Mouse (Mus musculus) embryonic facial prominence, embryonic 11.5 days (tissue): ENCODE results near the gene 2310061I04Rik. TPM values are rescaled to one million over a fixed set of nuclear protein-coding genes. Genes with fewer than 3 reads are reported as not detected.
A peak's percentile ranks its signal among the peaks of the same experiment; 100 is the strongest.

ENCODE experiments used
- ATAC-seq: fragments of 200-750 bp; cut with Nextera tagmentation; replicated peaks from 2 replicates; pipeline ENCODE4 v1.8.0; 2017; ENCODE audit warnings: low read depth; ENCODE audit not compliant: insufficient number of reproducible peaks, low FRiP score, low TSS enrichment
- DNase-seq: peaks from one replicate; pipeline ENCODE4 v3.0.0-alpha.2; 2015; ENCODE audit warnings: low spot score
- H3K27ac ChIP-seq: fragments of 300-500 bp; sonication (generic); replicated peaks from 2 replicates; pipeline ENCODE4 v1.5.1; 2014; ENCODE audit warnings: mild to moderate bottlenecking, low read depth, low read length, control low read depth
- H3K27me3 ChIP-seq: fragments of 300-500 bp; sonication (generic); 2 replicates; pipeline ENCODE4 v1.6.1; 2014; ENCODE audit warnings: mild to moderate bottlenecking, low read length, moderate library complexity, mixed read lengths; ENCODE audit not compliant: control insufficient read depth, insufficient read depth
- H3K36me3 ChIP-seq: fragments of 300-500 bp; sonication (generic); replicated peaks from 2 replicates; pipeline ENCODE4 v1.6.1; 2014; ENCODE audit warnings: low read depth, mild to moderate bottlenecking, low read length, moderate library complexity, mixed read lengths; ENCODE audit not compliant: control insufficient read depth, insufficient read depth
- H3K4me1 ChIP-seq: fragments of 300-500 bp; sonication (generic); 2 replicates; pipeline ENCODE4 v1.6.1; 2014; ENCODE audit warnings: low read length, mixed read lengths; ENCODE audit not compliant: control insufficient read depth, insufficient read depth
- H3K4me2 ChIP-seq: fragments of 300-500 bp; sonication (generic); 2 replicates; pipeline ENCODE4 v1.6.1; 2014; ENCODE audit warnings: low read depth, mild to moderate bottlenecking, control low read depth, low read length, moderate library complexity
- H3K4me3 ChIP-seq: fragments of 300-500 bp; sonication (generic); 2 replicates; pipeline ENCODE4 v1.5.1; 2014; ENCODE audit warnings: low read depth, low read length, control low read depth
- H3K9ac ChIP-seq: fragments of 300-500 bp; sonication (generic); replicated peaks from 2 replicates; pipeline ENCODE4 v1.6.1; 2014; ENCODE audit warnings: mild to moderate bottlenecking, control low read depth, low read length
- H3K9me3 ChIP-seq: fragments of 300-500 bp; sonication (generic); replicated peaks from 2 replicates; pipeline ENCODE4 v1.6.1; 2016; ENCODE audit warnings: mild to moderate bottlenecking, low read length, inconsistent platforms, mixed read lengths; ENCODE audit not compliant: control insufficient read depth
- WGBS: fragments of 180-500 bp; shearing (Covaris S2); extraction: QIAGEN DNeasy Blood & Tissue Kit; methylation state at CpG from one replicate; pipeline ENCODE4 v1.1.7; 2014; 5-methylcytosine and 5-hydroxymethylcytosine counted together
- polyA plus RNA-seq: library from polyadenylated mRNA; unstranded; fragments of >200 nt; fragmentation: Nextera tagmentation; extraction: Ambion mirVana; gene quantifications from 2 replicates; pipeline ENCODE4 v1.2.1, GENCODE M21; 2014

The 2310061I04Rik gene
- polyA plus RNA-seq, 1 experiment from 2014 or later = 21.2 TPM

DNA sequence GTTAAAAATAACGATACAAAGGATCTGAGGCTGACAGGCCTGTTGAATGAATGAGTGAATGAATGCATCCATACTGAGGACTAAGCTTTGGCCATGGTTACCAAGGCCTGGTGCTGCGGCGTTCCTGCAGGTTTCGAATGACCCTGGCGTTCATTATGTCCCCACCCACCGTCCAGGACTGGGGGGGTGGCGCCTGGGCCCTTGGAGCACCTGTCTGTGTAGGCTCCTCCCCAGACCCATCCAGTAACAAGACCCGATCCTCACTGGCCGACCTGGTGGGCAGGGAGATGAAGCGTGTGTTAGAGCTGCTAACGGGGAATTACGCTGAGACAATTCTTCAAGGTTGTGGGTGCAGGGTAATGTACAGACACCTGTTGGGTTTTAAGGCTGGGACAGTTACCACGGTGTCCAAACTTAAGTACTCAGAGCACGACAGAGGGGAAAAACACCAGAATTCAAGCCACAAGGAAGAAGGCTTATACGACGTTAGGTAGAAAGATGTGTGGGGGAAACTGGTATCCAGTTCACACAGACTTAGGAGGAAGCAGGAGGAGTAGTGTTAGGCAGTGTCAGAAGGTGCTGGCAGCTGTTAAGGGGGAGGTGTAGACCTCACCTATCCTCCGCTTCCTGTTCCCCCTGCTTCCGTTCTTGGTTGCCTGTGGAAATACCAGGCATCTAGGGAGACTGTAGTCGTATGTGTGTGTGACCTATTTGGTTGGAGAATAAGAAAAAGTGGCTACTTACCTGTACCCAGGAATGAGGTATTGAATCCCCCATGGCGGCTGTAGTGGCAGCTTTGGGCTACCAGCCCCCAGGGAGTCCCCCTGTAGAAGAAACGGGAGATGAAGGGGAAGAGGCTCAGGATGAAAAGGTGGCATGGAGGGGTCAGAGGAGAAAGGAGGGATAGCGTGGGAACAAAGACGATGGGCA, 678 bp upstream of the 2310061I04Rik start:
- WGBS = 44% methylated on average over 23 of the region's 23 CpGs
- Histone ChIP-seq H3K9ac (peak overlapping the region; percentile 39; the same call in 1 of the 2 replicates), H3K36me3 (peaks cover 4% of the 10 kb centered on the region), H3K4me3 (no peak overlapping the region), H3K4me2 (peak overlapping the region; percentile 20), H3K4me1 (no peaks in the 10 kb centered on the region; the same call in 1 of the 2 replicates), H3K27ac (no peak overlapping the region), H3K27me3 (no peaks in the 10 kb centered on the region), H3K9me3 (no peaks in the 10 kb centered on the region)
- DNase-seq = no peak
- ATAC-seq = peak; percentile 21; the same call in 1 of the 2 replicates

DNA sequence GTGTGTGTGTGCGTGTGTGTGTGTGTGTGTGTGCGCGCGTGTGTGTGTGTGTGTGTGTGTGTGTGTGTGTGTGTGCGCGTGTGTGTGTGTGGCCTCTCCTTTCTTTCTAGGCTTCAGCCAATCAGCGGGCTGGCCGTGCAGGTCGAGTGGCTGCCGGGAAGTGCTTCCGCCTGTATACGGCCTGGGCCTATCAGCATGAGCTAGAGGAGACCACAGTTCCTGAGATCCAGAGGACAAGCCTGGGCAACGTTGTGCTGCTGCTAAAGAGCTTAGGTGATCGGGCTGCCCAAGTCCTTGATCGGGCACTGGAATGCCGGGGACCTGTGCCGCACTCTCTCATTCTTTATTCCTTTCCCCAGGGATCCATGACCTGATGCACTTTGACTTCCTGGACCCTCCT, 9.5 kb downstream of the 2310061I04Rik start:
- DNase-seq (no peak), ATAC-seq (no peak)
- H3K9me3 ChIP-seq = no peaks in the 10 kb centered on the region
- no peak overlapping the region for H3K27ac ChIP-seq
- H3K4me1 ChIP-seq = no peaks in the 10 kb centered on the region
- H3K27me3 ChIP-seq = no peaks in the 10 kb centered on the region
- WGBS = 87% methylated on average over 13 of the region's 17 CpGs
- H3K9ac ChIP-seq = no peak overlapping the region
- peaks cover 19% of the 10 kb centered on the region for H3K36me3 ChIP-seq
- H3K4me3 ChIP-seq = no peak overlapping the region
- H3K4me2 ChIP-seq = no peak overlapping the region

DNA sequence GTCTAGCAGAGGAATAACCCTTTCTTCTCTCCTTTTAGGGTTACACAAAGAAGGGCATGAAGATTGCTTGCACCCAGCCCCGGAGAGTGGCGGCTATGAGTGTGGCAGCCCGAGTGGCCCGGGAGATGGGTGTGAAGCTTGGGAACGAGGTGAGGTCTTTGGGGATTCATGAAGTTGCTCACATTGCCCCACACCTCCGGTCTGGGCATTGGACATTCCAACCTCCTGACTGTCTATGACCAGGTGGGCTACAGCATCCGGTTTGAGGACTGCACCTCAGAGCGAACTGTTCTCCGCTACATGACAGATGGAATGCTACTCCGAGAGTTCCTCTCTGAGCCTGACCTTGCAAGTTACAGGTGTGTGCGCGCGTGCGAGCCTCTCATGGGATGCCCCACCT, 13.5 kb downstream of the 2310061I04Rik start:
- Histone ChIP-seq H3K4me1 (no peaks in the 10 kb centered on the region), H3K9ac (no peak overlapping the region), H3K27me3 (no peaks in the 10 kb centered on the region), H3K9me3 (no peaks in the 10 kb centered on the region), H3K27ac (no peak overlapping the region), H3K36me3 (peaks cover 9% of the 10 kb centered on the region), H3K4me2 (no peak overlapping the region), H3K4me3 (no peak overlapping the region)
- 90% methylated on average over 14 of the region's 14 CpGs for WGBS
- DNase-seq (no peak), ATAC-seq (no peak)

DNA sequence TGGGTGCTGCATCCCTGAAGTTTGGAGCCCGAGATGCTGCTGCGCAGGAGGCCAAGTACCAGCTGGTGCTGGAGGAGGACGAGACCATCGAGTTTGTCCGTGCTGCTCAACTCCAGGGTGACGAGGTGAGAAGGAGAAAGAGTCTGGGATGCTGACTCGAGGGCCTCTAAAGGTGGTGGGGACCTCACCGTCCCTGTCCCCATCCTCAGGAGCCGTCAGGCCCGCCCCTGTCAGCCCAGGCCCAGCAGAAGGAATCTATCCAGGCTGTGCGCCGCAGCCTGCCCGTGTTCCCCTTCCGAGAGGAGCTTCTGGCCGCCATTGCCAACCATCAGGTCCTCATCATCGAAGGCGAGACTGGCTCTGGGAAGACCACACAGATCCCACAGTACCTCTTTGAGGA, 14.3 kb downstream of the 2310061I04Rik start:
- WGBS = 90% methylated on average over 17 of the region's 17 CpGs
- Histone ChIP-seq H3K4me3 (no peak overlapping the region), H3K27me3 (no peaks in the 10 kb centered on the region), H3K9me3 (no peaks in the 10 kb centered on the region), H3K27ac (no peak overlapping the region), H3K36me3 (peaks cover 9% of the 10 kb centered on the region), H3K4me1 (no peaks in the 10 kb centered on the region), H3K9ac (no peak overlapping the region), H3K4me2 (no peak overlapping the region; the same call in 1 of the 2 replicates)
- ATAC-seq (no peak), DNase-seq (no peak)

DNA sequence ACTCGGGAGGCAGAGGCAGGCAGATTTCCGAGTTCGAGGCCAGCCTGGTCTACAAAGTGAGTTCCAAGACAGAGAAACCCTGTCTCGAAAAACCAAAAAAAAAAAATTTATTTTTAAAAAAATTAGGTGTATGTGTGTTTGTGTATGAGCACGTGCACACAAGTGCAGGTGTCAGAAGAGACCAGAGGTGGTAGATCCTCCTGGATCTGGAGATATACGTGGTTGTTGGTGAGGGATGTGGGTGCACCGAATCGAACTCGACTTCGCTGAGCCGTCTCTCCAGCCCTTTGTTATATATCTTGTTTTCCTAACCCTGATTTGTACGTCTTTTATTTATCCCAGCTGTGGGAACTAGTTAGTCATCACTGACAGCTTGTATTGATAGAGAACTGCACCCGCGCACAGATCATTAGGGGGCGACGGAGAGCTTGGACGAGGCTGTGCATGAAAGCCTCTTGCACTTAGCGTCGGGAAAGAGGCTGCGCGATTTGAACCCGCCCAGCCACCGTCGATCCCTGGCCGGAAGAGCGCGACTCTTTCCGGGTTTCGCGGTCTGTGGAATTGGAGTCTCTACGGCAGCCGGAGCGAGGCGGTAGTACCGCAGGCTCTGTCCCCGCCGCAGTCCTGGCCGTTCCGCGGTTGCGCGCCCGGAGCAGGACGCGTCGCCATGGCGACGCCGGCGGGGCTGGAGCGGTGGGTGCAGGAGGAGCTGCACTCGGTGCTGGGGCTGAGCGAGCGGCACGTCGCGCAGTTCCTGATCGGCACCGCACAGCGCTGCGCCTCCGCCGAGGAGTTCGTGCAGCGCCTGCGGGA, 17.8 kb downstream of the 2310061I04Rik start, which contains the start of gene Dhx16:
TSS of gene Dhx16 (plus strand) at position 575 of the 813 bp plus-strand sequence.
- DNase-seq (peak; percentile 97), ATAC-seq (peak; percentile 85)
- Histone ChIP-seq H3K9ac (peak within 1 kb of the TSS; percentile 75), H3K9me3 (no peaks in the 10 kb centered on the region), H3K27me3 (no peaks in the 10 kb centered on the region), H3K27ac (no peak within 1 kb of the TSS; the same call in 1 of the 2 replicates), H3K36me3 (peaks cover 3% of the 10 kb centered on the region; the same call in 1 of the 2 replicates), H3K4me1 (no peaks in the 10 kb centered on the region), H3K4me3 (peak within 1 kb of the TSS; percentile 86), H3K4me2 (peak within 1 kb of the TSS; percentile 38)
- 6% methylated on average over 66 of the region's 66 CpGs for WGBS

DNA sequence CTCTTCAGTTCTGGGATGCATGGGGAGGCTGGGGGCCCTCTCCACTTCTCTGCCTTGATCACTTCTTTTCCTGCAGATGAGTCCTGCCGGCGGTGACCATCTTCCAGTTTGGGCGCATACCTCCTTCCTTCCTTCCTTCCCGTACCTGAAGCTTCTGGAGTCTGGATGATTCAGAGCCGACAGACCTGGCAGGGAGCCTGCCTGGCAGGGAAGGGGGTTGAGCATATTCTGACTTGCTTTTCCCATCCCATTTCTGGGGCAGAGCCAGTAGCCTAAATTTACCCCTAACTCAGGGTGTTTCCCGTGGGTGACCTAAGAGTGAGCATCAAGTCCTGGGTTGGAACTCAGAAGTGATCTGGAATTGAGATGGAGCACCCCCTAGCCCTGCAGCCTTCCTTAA, 22.5 kb downstream of the 2310061I04Rik start:
- H3K27ac ChIP-seq = no peak overlapping the region
- peaks cover 3% of the 10 kb centered on the region; the same call in 1 of the 2 replicates for H3K4me1 ChIP-seq
- no peaks in the 10 kb centered on the region for H3K27me3 ChIP-seq
- 90% methylated on average over 6 of the region's 6 CpGs for WGBS
- no peak overlapping the region for H3K4me3 ChIP-seq
- H3K9me3 ChIP-seq = no peaks in the 10 kb centered on the region; the same call in 1 of the 2 replicates
- no peak for ATAC-seq
- no peak overlapping the region for H3K9ac ChIP-seq
- peaks cover 7% of the 10 kb centered on the region for H3K36me3 ChIP-seq
- H3K4me2 ChIP-seq = no peak overlapping the region
- no peak for DNase-seq

DNA sequence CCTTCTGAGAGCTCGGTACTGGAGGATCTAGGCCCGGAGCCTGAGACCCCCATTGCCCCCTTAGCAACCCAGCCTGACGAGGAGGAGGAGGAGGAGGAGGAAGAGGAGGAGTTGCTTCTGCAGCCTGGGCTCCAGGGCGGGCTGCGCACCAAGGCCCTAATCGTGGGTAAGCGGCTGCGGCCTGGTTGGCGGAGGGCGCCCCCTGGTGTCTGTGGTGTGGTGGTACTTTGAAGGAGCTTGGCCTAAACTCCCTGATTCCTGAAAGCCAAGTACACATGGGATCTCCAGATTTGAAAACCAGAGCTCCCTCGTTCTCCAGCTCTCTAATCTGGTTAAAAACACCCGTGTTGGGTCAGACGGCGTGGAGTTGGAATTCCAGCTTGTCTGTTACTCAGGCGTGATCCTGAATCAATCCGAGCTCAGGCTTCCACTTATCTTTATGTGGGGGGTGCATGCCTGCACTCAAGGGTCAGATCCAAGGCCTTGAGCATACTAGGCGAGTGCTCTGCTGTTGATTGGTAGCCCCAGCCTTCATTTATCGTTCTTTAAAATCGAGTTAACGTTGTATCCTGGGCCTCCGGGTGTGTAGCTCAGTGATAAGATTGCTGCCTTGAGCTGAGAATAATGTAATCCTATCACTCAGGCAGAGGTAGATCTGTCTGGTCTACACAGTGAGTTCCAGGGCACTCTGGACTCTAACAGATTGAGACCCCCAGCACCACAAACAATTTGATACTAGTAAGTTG, 23.3 kb downstream of the 2310061I04Rik start:
- H3K4me1 ChIP-seq = peaks cover 3% of the 10 kb centered on the region; the same call in 1 of the 2 replicates
- H3K27ac ChIP-seq = no peak overlapping the region
- no peak overlapping the region for H3K4me3 ChIP-seq
- no peak overlapping the region for H3K9ac ChIP-seq
- H3K4me2 ChIP-seq = no peak overlapping the region
- WGBS = 32% methylated on average over 21 of the region's 21 CpGs
- peaks cover 7% of the 10 kb centered on the region for H3K36me3 ChIP-seq
- ATAC-seq = no peak
- no peaks in the 10 kb centered on the region for H3K27me3 ChIP-seq
- DNase-seq = peak; percentile 86
- no peaks in the 10 kb centered on the region; the same call in 1 of the 2 replicates for H3K9me3 ChIP-seq
